Mouse (Mus musculus): Measurements from ENCODE around the gene Fbxw4. TPM values are rescaled to one million over a fixed set of nuclear protein-coding genes. Genes with fewer than 3 reads are reported as not detected.
A peak's percentile ranks its signal among the peaks of the same experiment; 100 is the strongest.

The Fbxw4 gene
- polyA plus RNA-seq (2015; fragmentation: Nextera tagmentation; extraction: Ambion mirVana): 4.2 and 4.3 TPM in 2 replicates

DNA sequence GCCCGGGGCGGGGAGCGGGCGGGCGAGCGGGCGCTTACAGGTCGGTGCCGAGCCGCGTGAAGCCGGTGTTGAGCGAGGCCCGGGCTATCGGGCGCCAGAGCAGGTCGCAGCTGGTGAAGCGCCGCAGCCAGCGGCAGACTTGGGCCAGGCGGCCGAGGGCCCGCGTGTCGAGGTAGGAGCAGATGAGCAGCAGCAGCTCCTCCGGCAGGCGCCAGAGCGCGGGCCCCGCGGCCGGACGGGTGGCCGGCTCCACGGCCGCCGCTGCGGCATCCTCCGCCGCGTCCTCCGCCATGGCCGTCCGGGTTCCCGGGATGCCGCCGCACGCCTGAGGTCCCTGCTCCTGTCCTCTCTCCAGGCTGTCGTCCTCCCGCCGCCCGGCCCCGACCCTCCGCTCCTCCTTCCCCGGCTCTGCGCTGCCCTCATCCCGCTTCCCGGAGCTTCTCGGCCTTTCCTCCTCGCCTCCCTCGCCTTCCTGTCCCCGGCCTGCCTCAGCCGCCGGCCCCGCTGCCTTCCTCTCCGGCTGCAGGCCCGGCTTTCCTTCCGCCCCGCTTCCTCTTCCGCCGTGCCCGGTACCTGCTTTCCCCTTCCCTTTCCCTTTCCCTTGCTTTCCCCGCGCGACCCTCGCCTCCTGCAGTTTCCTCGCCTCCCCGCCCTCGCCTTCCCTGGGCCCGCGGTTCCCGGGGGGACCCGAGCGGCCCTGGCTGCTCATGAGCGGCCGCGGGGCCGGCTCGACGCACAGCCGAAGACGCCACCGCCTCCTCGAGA is at the start of gene Fbxw4:
Gene Fbxw4 (minus strand): TSS at position 575 of the 765 bp plus-strand sequence.
- H3K4me1 ChIP-seq: peaks cover 31% of the 10 kb centered on the region
- no peaks in the 10 kb centered on the region for H3K36me3 ChIP-seq
- H3K27me3 ChIP-seq: no peaks in the 10 kb centered on the region
- peak within 1 kb of the TSS; percentile 70 for H3K4me2 ChIP-seq
- no peaks in the 10 kb centered on the region for H3K9me3 ChIP-seq
- WGBS: under 1% methylated on average over 93 of the region's 94 CpGs
- peak within 1 kb of the TSS; percentile 98 for H3K9ac ChIP-seq
- peak within 1 kb of the TSS; percentile 95 for H3K27ac ChIP-seq
- ATAC-seq (ENCODE audit: insufficient number of reproducible peaks, low FRiP score, low TSS enrichment, low read depth): peak; percentile 68
- peak within 1 kb of the TSS; percentile 90 for H3K4me3 ChIP-seq

DNA sequence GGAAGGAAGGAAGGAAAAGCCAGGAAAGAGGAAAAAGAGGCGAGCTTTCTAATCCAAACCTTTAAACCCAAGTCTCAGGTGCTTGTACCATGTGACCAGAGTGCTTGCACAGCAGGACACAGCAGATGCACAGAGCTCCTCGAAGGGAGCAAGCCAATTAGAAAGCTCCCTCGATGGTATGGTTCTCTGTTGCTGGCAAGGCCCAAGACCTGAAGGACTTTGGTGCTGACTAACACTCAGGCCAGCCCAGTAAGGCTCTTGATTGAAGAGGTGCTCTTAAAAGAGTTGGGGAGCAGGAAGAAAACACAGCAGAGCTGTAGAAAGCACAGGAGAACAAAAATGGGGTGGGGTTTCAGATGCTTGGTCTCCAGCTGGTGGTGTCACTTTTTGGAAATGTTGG is 48.6 kb upstream of the Fbxw4 start:
- no peak overlapping the region for H3K27ac ChIP-seq
- no peak overlapping the region for H3K4me2 ChIP-seq
- peaks cover 4% of the 10 kb centered on the region; the same call in 1 of the 2 replicates for H3K4me1 ChIP-seq
- H3K9ac ChIP-seq: no peak overlapping the region
- 53% methylated on average over 3 of the region's 3 CpGs for WGBS
- no peaks in the 10 kb centered on the region for H3K36me3 ChIP-seq
- no peak for ATAC-seq (ENCODE audit: insufficient number of reproducible peaks, low FRiP score, low TSS enrichment, low read depth)
- no peaks in the 10 kb centered on the region for H3K9me3 ChIP-seq
- H3K4me3 ChIP-seq: no peak overlapping the region
- H3K27me3 ChIP-seq: no peaks in the 10 kb centered on the region

DNA sequence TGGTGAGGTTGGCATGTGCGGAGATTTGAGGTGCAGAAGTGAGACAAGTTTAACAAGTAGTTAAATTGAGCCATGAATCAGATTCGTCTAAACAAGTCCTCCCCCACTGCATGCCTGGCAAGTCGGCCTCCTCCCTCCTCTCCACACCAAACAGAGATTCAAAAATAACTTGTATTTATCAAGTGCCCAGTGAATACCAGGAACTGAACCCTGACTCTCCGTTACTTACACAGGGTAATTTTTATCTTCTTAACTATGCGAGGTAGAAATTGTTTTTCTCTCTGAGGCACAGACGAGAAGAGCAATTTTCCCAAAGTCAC is 36.1 kb upstream of the Fbxw4 start:
- no peak overlapping the region for H3K9ac ChIP-seq
- no peak for ATAC-seq (ENCODE audit: insufficient number of reproducible peaks, low FRiP score, low TSS enrichment, low read depth)
- H3K27me3 ChIP-seq: no peaks in the 10 kb centered on the region
- no peaks in the 10 kb centered on the region for H3K36me3 ChIP-seq
- peaks cover 10% of the 10 kb centered on the region for H3K4me1 ChIP-seq
- H3K4me3 ChIP-seq: no peak overlapping the region
- no peak overlapping the region for H3K27ac ChIP-seq
- H3K4me2 ChIP-seq: 0 out of 2 replicates have a peak overlapping the region, but pooled peaks have one; percentile 10
- WGBS: 33% methylated on average over 6 of the region's 6 CpGs
- no peaks in the 10 kb centered on the region for H3K9me3 ChIP-seq

DNA sequence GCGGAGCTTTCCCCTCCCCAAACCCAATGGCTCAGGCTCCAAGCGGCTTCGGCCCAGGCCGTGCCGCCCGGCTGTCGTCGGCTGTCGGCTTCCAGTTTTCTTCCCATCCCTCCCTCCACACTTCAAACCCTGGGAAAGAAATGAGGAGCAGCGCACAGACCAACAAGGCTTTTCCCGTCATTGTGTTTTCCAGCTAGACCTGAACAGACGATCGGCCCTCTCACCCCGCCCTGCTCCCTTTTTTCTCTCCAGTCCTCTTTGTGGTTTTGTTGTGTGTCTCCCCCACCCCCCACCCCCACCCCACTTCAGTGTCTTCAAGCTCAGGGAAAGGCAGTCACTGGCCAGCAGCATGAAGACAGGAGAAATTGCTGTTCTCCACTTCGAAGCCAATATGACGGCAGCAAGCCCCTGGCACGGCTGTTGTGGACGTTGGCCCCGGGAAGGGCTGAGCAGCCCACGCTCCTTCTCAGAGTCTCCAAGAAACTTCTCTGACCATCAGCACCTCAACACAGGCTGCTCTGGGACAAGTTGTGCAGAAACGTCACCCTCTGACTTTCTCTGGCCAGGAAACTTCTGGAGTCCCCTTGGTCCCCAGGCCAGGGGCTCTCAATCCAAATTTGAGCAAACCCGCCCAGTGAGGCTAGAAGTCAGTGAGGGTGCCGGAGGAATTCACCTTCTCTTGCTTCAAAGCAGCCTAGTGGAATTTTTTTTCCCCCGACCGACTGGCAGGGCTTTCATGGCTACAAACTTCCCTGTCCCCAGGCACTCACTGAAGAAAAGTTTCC is 35.6 kb upstream of the Fbxw4 start:
- Histone ChIP-seq H3K4me1 (peaks cover 13% of the 10 kb centered on the region), H3K4me3 (no peak overlapping the region), H3K9ac (no peak overlapping the region), H3K27ac (no peak overlapping the region), H3K27me3 (no peaks in the 10 kb centered on the region), H3K4me2 (0 out of 2 replicates have a peak overlapping the region, but pooled peaks have one; percentile 10), H3K9me3 (no peaks in the 10 kb centered on the region), H3K36me3 (no peaks in the 10 kb centered on the region)
- no peak for ATAC-seq (ENCODE audit: insufficient number of reproducible peaks, low FRiP score, low TSS enrichment, low read depth)
- 41% methylated on average over 25 of the region's 25 CpGs for WGBS

DNA sequence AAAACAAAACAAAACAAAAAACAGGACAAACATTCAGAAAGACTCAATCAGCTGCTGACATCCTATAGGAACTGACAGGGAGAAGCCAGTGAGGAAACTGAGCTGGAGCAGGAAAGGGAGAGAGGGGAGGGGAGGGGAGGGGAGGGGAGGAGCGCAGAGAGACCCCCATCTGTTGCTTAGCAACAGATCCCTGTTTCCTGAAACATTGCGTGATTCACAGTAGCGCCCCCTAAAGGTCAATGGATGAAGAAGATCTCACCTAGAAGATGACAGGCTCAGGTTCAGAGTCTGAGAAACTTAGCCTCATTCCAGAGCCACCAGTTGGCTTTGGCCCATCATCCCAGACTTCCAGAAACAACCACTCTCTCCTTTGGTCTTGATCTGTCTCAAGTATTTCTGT is 33.9 kb upstream of the Fbxw4 start:
- Histone ChIP-seq H3K4me2 (no peak overlapping the region), H3K27ac (no peak overlapping the region), H3K9ac (no peak overlapping the region), H3K9me3 (no peaks in the 10 kb centered on the region), H3K4me3 (no peak overlapping the region), H3K27me3 (no peaks in the 10 kb centered on the region), H3K36me3 (no peaks in the 10 kb centered on the region), H3K4me1 (peaks cover 13% of the 10 kb centered on the region)
- 39% methylated on average over 3 of the region's 3 CpGs for WGBS
- no peak for ATAC-seq (ENCODE audit: insufficient number of reproducible peaks, low FRiP score, low TSS enrichment, low read depth)

DNA sequence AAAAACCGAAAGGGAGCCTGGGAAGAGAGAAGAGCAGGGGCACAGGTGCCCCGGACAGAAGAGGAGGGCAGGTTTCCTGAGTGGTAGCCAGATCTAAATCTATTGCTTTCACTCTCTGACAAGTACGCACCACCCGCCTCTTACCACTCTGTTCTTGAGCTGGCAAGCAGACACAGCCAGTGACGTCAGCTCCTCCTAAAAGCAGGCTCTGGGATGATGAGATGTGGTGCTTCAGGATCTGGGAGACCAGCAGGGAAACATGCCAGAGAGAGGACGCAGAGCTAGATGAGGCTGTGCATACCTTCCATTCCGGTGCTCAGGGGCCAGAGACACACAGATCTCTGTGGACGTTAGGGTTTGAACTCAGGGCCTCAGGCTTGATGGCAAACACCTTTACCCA is 32.1 kb upstream of the Fbxw4 start:
- Histone ChIP-seq H3K27ac (no peak overlapping the region), H3K27me3 (no peaks in the 10 kb centered on the region), H3K9ac (no peak overlapping the region), H3K4me2 (no peak overlapping the region), H3K4me3 (no peak overlapping the region), H3K9me3 (no peaks in the 10 kb centered on the region), H3K36me3 (no peaks in the 10 kb centered on the region), H3K4me1 (peaks cover 13% of the 10 kb centered on the region)
- WGBS: 83% methylated on average over 8 of the region's 8 CpGs
- ATAC-seq (ENCODE audit: insufficient number of reproducible peaks, low FRiP score, low TSS enrichment, low read depth): no peak

DNA sequence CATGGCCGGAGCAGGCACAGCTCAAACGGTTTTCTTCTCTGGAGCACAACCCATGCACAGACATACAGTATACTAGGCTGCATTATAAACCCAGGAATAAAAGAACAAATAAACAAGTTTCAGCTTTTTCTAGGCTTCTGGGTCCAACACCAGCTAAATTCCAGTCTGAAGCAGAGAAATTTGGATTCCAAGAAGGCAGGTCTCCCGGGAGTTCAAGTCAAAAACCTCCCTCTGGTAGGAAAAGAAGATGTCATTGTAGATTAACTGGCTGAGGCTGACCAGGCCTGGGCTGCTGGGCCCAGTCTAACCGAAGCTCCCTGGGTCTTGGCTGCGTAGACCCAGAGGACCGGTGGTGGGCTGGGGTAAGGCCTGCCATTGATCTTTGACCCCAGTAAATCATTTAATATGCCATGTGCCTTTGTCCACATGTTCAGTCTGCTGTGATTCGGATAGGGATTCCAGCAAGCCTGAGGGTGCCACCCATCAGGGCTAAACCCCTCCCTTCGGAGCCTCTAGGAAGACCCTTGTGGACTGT is 31.0 kb upstream of the Fbxw4 start:
- Histone ChIP-seq H3K4me1 (peaks cover 12% of the 10 kb centered on the region), H3K4me2 (no peak overlapping the region), H3K36me3 (no peaks in the 10 kb centered on the region), H3K9me3 (no peaks in the 10 kb centered on the region), H3K9ac (no peak overlapping the region), H3K4me3 (no peak overlapping the region), H3K27me3 (no peaks in the 10 kb centered on the region), H3K27ac (no peak overlapping the region)
- ATAC-seq (ENCODE audit: insufficient number of reproducible peaks, low FRiP score, low TSS enrichment, low read depth): no peak
- WGBS: 46% methylated on average over 8 of the region's 8 CpGs

DNA sequence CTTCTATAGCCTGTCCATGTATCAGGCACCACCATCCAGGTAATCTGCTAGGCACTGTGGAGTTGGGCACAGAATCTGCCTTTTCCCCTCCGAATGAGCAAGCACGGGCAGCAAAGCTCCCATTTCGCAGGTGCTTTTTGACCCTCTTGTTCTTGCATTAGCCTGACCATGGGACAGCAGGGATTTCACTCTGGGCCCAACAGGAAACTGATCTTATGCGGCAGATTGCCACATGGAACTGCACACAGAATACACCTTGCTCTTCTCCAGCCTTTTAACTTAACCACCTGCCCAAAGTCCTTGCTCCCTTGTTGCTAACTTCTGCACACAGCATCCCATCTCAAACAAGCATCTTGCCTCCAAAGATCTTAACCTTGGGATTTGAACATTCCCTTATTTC is 26.9 kb upstream of the Fbxw4 start:
- Histone ChIP-seq H3K27ac (no peak overlapping the region), H3K4me1 (peaks cover 4% of the 10 kb centered on the region; the same call in 1 of the 2 replicates), H3K4me3 (no peak overlapping the region), H3K9ac (no peak overlapping the region), H3K4me2 (no peak overlapping the region), H3K36me3 (no peaks in the 10 kb centered on the region), H3K9me3 (no peaks in the 10 kb centered on the region), H3K27me3 (no peaks in the 10 kb centered on the region)
- ATAC-seq (ENCODE audit: insufficient number of reproducible peaks, low FRiP score, low TSS enrichment, low read depth): no peak
- WGBS: 59% methylated on average over 4 of the region's 4 CpGs

DNA sequence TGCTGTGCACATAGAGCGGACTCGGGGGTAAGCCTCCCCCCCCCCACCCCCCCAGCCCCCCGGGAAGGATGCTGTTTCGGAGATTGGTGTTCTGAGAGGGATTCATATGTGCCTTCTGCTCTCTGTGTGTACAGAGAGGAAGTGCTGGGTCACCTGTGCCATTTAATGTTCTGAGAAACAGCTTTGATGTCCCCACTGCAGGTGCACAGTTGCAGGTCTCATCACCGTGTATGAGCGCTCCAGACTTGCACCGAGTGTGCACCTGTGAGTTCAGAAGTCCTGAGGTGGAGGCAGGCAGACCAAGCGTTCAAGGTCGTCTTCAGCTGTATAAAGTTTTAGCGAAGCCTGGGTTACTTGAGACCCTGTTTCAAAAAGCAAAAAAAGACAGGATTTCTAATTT is 23.6 kb upstream of the Fbxw4 start:
- 62% methylated on average over 10 of the region's 10 CpGs for WGBS
- no peaks in the 10 kb centered on the region for H3K9me3 ChIP-seq
- ATAC-seq (ENCODE audit: insufficient number of reproducible peaks, low FRiP score, low TSS enrichment, low read depth): no peak

DNA sequence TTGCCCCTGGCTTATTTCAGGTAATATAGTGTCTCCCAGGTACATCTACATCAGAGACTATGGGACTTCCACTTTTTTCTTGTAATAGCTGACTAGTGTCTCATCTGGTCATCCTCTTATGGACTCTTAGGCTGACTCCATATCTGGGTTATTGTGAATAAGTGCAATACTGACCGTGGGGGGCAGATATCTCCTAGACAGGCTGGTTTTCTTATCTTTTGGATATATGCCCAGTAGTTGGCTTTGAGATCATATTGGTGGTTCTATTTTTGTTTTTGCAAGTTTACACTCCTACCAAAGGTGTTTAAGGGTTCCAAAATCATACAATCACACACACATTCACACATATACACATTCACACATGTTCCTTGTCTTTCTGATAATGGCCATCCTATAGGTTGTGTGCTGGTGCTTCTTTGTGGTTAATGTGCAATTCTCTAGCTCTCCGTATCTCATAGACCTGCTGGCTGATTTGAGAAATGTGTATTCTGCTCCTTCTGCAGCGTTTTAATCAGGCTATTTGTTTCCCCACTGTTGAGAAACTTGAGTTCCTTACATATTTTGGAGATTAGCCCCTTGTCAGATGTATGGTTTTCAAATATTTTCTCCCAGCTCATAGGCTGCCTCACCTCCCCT is 20.5 kb upstream of the Fbxw4 start:
- Histone ChIP-seq H3K4me1 (peaks cover 12% of the 10 kb centered on the region), H3K4me3 (no peak overlapping the region), H3K4me2 (no peak overlapping the region), H3K27ac (no peak overlapping the region), H3K9me3 (no peaks in the 10 kb centered on the region), H3K36me3 (no peaks in the 10 kb centered on the region), H3K27me3 (peaks cover 11% of the 10 kb centered on the region; the same call in 1 of the 2 replicates), H3K9ac (no peak overlapping the region)
- no peak for ATAC-seq (ENCODE audit: insufficient number of reproducible peaks, low FRiP score, low TSS enrichment, low read depth)
- WGBS: 65% methylated on average over 3 of the region's 3 CpGs

More for the DNA sequence above, 23.6 kb upstream of the Fbxw4 start:
- no peak overlapping the region for H3K9ac ChIP-seq
- no peaks in the 10 kb centered on the region for H3K27me3 ChIP-seq
- no peak overlapping the region for H3K4me3 ChIP-seq
- H3K27ac ChIP-seq: no peak overlapping the region
- H3K36me3 ChIP-seq: no peaks in the 10 kb centered on the region
- no peaks in the 10 kb centered on the region for H3K4me1 ChIP-seq
- H3K4me2 ChIP-seq: no peak overlapping the region

DNA sequence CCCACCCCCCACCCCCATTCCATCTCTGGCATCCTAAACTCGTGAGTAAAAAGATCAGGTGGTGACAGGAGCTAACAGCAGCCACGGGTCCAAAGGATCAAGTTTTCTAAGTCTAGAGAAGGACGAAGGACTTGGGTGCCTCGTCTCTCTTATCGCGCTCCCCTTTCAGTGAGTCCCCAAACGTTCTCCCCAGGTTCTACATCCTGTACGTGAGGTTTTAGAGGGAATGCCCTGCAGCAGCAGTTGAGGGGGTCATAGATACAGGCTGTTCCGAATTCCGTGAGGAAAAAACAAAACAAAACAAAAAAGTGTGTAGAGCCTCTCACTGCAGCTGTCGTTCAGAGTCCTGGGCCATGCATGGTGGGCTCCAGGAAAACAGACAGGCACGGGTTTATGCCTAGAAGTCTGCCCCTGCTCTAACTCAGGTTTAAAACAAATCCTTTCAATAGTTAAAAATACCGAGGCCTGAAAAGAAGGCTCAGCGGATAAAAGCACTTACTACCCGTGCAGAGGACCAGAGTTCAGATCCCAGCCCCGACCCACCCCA is 16.7 kb upstream of the Fbxw4 start:
- peak overlapping the region; percentile 32 for H3K4me3 ChIP-seq
- H3K4me1 ChIP-seq: peaks cover 13% of the 10 kb centered on the region
- H3K27me3 ChIP-seq: peaks cover 21% of the 10 kb centered on the region; the same call in 1 of the 2 replicates
- H3K9ac ChIP-seq: no peak overlapping the region
- H3K36me3 ChIP-seq: no peaks in the 10 kb centered on the region
- H3K9me3 ChIP-seq: no peaks in the 10 kb centered on the region
- peak overlapping the region; percentile 52 for H3K4me2 ChIP-seq
- no peak for ATAC-seq (ENCODE audit: insufficient number of reproducible peaks, low FRiP score, low TSS enrichment, low read depth)
- no peak overlapping the region for H3K27ac ChIP-seq
- 7% methylated on average over 16 of the region's 16 CpGs for WGBS

All from limb, embryonic 15.5 days (tissue).